Mouse (Mus musculus) layer of hippocampus, postnatal 25 days (tissue): ENCODE data around the gene Pum3. TPM values are rescaled to one million over a fixed set of nuclear protein-coding genes. Genes with fewer than 3 reads are reported as not detected.
A peak's percentile ranks its signal among the peaks of the same experiment; 100 is the strongest.

ENCODE experiments used
- DNase-seq, 2 experiments: peaks; one replicate each; pipeline ENCODE4 v3.0.0; 2022; ENCODE audit warnings: mixed read lengths in 2 of 2, low spot score in 1 of 2; ENCODE audit errors: extremely low spot score in 1 of 2
- total RNA-seq, 2 experiments: library from RNA; stranded (reverse); gene quantifications; 2 replicates each; pipeline ENCODE4 v1.2.3; 2021

Pum3 gene
- 10 to 100 TPM; 50.2 to 55.3 TPM for total RNA-seq

DNA sequence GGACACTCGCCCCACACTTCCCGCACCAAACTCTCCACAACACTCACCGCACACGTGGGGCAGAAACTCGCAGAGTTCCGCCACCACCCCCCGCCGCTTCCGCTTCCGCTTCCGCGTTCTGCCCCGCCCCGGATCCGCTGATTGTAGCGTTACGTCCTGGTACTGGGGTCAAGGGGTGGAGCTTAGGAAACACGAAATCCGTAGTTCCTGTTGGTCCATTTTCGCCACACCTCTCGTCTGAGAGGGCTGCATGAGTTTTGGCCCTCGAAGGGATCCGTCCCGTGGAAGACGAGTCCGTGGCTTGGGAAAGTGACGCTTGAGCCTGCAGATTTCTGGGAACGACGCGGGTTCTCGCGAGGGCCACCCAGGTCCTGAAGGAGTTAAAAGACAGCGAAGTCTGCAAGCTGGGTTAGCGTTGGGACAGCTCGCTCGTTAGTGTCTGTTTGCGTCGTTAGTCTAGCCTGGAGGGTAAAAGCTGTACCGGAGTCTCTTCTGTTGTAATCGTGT is at the start of gene Pum3:
Pum3 (minus strand) TSS at position 81 of the 507 bp plus-strand sequence.
- DNase-seq: peak; percentile 87 to 90

DNA sequence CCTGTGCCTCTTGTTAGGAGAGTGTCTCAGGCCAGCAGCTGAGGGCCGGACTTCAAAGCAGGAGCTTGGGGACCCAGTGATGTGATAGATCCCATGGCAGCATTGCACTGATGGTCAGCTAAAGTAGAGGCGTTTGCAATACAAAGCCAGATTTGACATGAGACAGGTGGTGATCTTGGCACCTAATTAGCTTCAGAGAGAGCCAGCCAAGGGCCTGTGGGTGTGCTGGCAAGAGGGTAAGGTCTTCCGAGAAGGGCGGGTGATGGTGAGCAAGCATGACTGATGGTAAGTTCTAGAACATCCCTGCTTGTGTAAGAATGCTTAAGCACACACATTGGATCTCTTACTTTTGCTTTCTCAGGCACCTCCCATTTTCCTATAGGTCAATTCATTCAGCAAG is 37.1 kb upstream of the Pum3 start:
- DNase-seq: no peak

DNA sequence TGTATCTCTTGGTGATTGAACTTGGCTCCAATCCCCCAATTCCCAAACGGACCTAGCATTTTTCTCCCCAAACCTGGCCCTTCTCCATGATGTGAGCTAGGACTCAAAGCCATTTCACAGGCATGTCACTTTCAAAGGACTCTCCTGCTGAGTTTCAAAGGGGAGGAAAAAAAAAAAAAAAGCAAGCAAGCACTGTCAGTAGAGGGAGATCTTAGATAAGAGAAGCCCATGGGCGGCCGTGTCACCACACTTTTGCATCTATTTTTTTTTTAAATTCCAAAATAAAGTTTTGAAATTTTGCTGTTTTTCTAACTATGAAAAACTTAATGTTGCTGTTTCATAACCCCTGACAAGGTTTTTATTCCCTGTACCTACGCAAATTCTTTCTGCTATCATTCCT is 33.0 kb upstream of the Pum3 start:
- no peak for DNase-seq

DNA sequence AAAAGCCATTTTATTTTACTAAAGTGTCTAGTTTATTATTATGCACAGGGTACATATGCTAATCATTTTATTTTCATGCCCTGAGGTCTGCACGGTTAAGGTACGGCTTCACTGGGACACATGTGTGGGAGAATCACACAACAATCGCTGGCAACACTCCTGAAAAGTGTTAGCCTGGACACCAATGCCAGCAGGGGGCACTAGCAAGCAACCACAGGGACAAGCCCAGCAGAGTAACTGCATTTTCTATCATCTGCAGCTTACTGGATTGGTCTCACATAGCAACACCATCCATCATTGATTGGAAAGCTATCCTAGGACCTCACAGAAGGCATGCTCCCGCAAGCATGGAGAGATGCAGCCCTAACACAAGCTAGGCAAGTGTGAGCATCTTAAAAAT is 20.8 kb upstream of the Pum3 start:
- peak; percentile 52 to 82 for DNase-seq

DNA sequence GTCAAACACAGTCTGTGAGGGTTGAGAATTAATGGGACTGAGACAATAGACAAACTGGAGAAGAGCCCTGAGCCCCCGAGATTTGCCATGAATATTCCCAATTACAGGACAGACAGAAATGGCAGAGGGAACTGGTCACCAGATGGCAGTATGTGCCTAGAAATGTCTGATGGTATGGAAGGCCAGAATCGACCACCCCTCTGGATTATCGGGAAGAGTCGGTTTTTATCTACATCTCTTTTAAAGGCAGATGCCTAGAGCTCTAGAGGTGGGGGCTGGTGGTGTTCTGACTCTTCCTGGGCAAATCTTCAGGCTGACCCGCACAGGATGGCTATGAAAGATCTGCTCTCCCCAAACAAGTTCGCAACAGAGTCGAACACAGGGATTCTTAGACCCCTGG is 17.9 kb upstream of the Pum3 start:
- DNase-seq: peak in 1 of 2 experiments; percentile 63

DNA sequence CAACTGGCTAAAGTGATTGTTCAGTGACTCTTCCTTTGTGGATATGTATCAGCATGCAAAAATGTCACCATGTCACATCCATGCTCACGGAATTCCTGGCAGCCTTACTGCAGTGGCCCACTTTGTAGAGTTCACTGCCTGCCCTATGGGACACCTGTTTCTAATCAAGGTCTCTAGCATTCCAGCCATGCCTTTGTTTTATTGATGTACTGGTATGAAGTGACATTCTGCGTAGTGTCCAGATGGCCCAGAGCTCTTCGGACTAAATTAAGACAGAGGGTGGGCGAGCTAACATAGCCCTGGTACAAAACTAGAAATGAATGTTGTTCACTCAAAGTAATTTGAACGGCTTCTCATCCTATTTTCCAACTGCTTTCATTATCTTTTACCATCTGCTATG is 11.5 kb upstream of the Pum3 start:
- DNase-seq: no peak

DNA sequence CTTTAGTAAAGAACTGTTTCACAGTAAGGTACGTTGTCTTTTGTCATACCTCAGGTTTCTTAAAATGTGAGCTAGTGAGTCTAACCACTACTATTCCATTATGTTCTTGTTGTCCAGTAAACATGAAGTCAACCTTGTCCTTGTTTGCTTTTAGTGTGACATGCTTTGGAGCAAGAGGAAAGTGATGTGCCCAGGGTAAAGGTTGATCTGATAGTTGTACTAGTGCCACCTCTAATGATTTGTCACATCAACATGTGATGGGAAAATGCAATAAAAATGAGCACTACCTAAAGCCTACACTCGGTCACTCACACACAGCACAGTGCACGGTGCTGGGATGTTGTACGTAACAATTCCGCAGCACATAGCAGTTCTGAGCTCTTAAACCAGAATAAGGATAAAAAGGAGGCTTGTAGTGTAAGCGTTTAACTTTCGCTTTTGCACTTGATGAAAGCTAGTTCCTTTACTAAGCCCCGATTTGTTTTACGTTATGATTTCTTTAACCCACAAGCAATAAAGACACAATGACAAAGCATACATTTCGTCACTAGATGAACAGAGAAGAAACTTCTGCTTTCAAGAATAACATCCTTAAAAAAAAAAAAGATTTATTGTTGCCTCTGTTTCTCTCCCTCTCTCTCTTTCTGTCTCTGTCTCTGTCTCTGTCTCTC is 8.5 kb upstream of the Pum3 start:
- DNase-seq: no peak

DNA sequence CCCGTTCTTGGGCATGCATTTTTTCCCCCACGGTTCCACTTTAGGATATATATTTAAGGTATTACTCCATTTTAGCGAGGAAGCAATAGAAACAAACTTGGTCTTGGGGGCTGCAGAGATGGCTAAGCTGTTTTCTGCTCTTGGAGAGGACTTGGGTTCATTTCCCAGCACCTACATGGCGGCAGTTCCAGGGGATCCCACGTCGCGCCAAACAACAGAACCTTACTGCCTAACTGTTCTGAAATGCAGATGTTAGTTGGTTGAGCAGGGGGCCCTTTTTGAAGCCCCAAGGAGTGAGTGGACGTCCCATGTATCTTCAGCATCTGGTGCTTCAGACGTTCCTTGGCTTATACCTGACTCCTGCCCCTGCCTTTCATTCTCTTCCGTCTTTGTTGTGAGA is 781 bp upstream of the Pum3 start:
- DNase-seq: peak in 1 of 2 experiments; percentile 10

DNA sequence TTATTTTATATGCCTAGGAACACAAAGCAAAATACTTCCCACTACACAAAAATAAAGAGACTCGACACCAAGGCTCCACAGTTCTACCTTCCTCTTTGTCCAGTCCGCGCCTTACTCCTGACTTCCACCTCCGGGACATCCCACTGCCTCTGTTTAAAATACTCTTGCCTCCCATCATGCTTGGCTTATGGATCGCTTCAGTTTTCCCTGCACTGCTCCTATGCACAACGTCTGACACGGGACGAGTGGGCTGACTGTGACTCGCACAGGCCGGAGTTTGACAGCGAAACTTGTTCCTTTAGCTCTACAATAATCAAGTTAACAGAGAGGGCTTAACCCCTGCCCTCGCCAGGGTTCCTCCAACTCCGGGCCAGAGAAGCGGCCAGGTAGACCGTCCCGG is 344 bp downstream of the Pum3 start:
- DNase-seq: no peak

DNA sequence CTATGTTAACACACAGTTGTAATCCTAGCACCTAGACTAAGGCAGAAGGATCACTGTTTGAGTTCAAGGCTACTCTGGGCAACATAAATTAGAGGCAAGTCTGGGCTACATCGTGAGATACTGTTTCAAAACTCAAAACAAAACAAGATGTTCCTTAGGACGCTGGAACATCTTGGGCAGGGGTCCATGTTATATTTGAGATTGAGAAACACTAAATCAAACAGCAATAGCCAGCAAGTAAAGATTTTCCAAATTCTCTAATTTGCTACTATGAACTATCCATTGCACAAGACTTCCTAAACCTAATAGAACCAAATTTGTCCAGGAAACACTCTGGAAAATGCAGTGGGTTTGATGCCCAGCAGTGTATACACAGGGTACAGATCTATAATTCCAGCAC is 1.8 kb downstream of the Pum3 start:
- no peak for DNase-seq

DNA sequence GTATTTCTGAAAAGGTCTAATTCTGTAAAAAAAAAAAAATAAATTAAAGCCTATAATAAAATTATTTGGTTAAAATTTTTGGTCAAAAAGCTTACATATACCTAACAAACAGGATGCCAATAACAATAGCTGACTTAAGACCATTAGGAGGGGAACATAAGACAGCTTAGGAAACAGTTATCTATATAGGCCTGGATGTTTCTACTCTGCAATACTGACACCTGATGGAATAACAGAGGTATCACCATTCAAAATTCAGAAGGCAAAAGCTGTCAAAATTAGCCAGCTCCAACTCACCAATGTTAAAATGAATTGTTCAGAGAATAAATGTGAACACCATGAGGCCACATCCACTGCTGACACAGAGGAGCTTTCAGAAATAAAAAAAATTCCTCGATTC is 3.2 kb downstream of the Pum3 start:
- DNase-seq: no peak

DNA sequence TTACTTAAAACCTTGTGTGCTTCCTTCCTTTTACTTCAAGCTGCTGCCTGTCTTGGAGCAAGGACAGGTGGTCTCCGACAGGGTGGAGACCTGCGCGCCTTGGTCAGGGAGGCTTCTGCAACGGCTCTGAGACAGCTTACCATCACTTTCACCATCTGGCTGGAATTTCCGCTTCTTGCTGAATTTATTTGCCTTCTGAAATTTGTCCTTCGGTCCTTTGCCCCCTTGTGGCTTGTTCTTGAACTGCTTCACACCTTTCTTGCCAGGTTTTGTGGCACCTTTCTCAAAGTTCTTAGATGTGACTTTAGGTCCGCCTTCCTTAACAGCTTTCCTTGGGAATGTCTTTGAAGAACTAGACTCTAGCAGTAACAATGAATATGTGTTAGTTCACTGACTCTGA is 4.0 kb downstream of the Pum3 start:
- peak in 1 of 2 experiments; percentile 54 for DNase-seq

DNA sequence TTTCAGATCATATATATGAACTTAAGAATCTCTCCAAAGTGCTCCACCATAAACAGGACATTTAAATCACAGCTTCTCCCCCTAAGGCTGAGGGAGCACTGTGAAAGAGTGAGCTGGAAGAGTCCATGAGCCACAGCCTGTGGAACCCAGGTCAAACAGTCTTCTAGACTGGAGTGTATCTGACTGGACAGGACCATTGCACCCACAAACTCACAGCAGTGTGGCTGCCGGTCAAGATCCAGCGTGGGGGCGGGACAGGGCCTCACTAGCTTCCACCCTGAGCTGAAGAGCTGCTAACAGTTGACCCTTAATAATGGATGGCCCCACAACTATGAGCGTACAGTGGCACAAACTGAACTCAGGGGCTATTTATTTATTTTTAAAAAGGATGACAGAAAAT is 12.2 kb downstream of the Pum3 start:
- DNase-seq: no peak

DNA sequence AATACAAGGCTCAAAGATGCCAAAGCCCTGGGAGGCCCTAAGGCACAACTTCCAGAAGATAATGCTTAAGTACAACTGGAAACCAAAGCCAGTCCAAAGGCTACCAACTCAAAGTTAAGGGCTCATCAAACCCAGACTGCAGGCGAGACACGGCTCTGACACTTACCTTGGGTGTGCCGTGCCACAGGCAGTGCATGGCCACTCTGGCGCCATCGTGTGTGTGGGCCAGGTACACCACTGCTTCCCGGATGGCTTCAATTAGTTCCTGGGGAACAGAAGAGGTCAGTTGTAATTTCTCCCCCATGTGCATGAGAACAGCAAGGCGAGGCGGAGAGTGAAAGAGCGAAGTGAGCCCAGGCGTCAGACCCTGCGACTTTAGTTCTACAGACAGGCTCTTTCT is 13.1 kb downstream of the Pum3 start:
- peak; percentile 31 to 58 for DNase-seq

DNA sequence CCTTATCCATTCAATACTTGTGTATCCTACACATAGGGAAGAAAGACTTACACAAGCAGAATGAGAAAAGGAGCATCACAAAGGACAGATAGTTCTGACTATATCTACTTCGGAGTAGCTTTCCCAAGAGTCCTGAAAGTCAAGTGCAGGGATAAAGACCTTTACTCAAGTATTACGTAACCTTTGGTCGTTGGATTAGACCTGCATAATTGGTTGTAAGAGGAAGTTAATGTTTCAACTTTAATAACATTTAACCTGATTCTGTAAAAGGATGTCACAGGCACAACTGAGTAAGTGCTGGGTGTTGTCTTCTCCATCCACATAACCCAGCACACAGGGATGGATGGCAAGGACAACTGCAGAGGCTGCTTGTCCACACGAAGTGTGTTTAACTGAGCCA is 18.3 kb downstream of the Pum3 start:
- DNase-seq: no peak

DNA sequence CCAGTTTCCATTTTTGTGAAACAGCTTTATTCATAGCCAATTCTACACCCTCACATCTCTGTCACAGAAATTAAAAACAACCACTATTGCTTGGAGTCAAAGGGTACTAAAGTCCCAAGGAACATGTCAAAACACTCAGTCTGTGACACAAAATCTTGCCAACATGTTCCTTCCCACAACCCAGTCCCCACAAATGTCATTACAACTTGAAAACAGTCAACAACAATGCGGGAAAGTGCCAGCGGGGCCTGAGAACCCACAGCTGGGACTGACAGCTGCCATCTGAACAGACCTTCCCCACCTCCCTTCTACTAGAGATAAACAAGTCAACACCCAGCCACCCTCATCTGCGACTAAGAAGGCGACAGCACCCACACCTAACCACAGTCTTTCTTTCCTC is 18.9 kb downstream of the Pum3 start:
- no peak for DNase-seq

DNA sequence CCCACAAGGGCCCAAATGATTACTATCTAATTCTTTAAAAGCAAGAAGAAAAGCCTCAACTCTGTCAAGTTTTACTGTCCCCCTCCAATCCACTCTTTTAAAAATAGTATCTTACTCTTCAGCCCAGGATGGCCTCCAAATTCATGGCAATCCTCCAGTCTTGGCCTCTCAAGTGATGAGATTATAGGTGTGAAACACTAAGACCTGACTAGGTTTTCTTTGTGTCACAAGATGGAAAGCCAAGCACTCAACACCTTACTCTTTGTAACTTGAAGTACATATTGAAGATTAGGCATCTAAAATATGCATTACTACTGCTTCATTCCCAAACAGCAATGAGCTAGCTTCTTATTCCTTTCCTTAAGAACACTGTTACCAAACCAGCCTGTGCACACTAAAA is 19.8 kb downstream of the Pum3 start:
- DNase-seq: no peak

DNA sequence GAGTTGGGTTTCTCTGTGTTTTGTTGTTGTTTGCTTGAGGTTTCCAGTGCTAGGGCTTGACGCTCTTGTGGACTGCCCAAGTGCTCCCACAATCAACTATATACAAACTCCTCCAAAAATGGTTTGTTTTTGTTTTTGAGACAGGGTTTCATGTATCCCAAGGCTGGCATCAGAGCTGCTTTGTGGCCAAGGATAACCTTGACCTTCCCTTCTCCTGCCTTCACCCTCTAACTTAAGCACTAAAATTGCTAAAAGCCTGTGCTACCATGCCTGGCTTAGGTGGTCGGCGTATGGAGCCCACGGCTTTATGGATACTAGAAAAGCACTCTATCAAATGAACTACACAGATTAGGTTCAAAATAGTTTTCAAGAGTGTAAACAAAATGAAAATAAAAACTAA is 20.4 kb downstream of the Pum3 start:
- no peak for DNase-seq

DNA sequence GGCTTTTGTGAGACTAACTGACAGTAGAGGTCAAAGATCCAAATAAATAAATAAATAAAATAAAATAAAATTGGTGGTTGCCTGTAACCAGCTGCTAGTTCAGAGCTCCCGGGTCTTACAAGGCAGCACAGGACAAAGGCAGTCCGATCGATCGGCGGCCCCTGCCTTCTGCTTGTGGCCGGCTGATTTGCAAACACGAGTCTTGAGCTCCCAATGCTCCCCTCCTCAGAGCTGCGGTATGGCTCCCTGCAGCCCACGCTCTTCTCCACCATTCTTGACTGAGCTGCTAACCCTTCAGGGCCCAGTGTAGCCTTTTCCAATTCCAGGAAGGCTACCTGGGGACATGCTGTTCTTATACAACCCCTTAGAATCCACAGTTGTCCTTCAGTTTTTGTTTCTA is 31.8 kb downstream of the Pum3 start:
- DNase-seq: no peak

DNA sequence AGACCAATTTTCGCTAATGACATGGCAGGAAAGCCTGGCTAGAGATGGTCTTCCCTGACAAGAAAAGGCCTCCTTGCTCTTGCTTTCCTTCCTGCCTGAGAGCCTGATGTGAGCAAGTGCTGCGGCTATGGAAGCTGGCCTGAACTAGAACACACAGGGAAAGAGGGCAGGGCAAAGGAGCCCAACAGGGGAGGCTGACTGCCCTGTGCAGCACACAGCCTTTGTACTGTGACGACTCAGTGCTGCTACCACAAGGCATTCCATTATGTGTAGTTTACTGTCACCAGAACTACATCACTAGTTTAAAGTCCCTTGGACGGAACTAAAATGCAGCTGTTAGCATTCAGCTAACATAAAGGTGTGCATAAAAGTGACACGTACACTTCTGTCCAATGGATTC is 32.4 kb downstream of the Pum3 start:
- no peak for DNase-seq

DNA sequence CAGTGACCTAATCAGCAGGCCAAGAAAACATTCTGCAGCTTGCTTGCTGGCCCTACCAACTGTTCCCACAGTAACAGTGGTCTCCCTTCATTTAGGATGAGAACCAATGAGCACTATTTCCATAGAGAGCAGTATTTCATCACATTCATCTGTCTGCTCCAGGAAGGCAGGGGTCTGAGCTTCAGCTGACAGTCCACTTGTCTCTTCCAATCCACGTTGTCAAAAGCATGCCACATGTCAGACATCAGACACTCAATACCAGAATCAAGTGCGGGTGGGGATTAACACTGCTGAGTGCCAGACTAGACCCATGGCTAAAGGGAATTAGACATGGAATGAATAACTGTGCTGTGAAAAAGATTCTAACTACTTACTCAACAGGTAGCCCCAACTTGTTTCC is 32.9 kb downstream of the Pum3 start:
- no peak for DNase-seq

DNA sequence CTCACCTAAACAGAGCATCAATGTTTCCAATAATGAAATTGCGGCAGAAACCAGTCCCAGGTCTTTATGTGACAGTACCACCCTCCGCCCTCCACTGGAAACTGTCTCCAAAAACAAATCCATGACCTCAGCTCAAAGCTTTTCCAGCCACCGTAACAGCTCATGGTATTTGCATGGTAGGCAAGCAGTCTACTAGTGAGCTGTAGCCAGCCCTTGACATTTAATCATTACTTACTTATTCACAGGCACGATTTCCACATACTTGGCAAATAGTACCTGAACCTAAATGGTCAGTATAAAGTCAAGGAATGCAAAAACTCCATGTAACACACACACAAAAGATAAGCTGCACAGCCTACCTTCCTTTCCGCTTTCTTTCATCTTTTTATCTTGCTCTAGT is 33.7 kb downstream of the Pum3 start:
- DNase-seq: no peak

DNA sequence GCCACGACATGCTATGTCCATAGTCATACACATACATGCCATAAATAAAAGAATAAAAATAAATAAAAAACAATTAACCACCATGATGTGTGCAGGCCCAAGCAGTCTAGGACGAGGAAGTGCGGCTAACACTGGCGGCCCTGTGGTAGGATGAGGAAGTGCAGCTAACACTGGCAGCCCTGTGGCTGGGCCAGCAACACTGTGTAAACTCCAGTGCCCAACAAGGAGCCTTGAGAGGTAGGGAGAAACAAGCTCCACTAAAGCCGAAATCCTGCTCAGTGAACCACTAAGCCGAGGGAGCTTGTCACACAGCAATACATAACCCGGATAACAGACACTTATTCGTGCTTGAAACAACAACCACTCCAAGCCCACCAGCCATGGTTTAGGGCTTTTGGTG is 34.1 kb downstream of the Pum3 start:
- DNase-seq: no peak
